Mouse (Mus musculus): Measurements from ENCODE around the gene Rrp36. TPM values are rescaled to one million over a fixed set of nuclear protein-coding genes. Genes with fewer than 3 reads are reported as not detected.

Gene Rrp36
- total RNA-seq, 4 experiments from 2014 or later, result 16.6 to 19.3 (median 17.9) TPM

- DNase-seq (ENCODE audit: low spot score in 2 of 2), result no peak
Observed at GRCm38 (mm10) chr17:46685913-46686312, 11.8 kb upstream of the Rrp36 start.

GRCm38 (mm10) chr17:46682654-46683389 lies 8.7 kb upstream of the Rrp36 start:
- DNase-seq (ENCODE audit: low spot score in 2 of 2), result no peak

GRCm38 (mm10) chr17:46681466-46682118 lies 7.4 kb upstream of the Rrp36 start:
- DNase-seq (ENCODE audit: low spot score in 2 of 2), result no peak

- peak; percentile 85 to 98 for DNase-seq (ENCODE audit: low spot score in 2 of 2)
Observed at GRCm38 (mm10) chr17:46680760-46681373, 6.7 kb upstream of the Rrp36 start, which contains the start of gene Klhdc3. TSS of gene Klhdc3 (minus strand) at chr17:46680914.

GRCm38 (mm10) chr17:46679843-46680759 lies 5.9 kb upstream of the Rrp36 start:
- no peak for DNase-seq (ENCODE audit: low spot score in 2 of 2)

GRCm38 (mm10) chr17:46678911-46679310 lies 4.8 kb upstream of the Rrp36 start:
- DNase-seq (ENCODE audit: low spot score in 2 of 2), result no peak

- DNase-seq (ENCODE audit: low spot score in 2 of 2), result no peak
Observed at GRCm38 (mm10) chr17:46678416-46678815, 4.3 kb upstream of the Rrp36 start, which contains the start of gene Mea1. TSS of gene Mea1 (plus strand) at chr17:46678793.

GRCm38 (mm10) chr17:46674530-46675283 lies 555 bp upstream of the Rrp36 start:
- DNase-seq (ENCODE audit: low spot score in 2 of 2), result no peak

GRCm38 (mm10) chr17:46669911-46670310 lies 4.2 kb downstream of the Rrp36 start:
- DNase-seq (ENCODE audit: low spot score in 2 of 2), result no peak

- DNase-seq (ENCODE audit: low spot score in 2 of 2), result no peak
Observed at GRCm38 (mm10) chr17:46667712-46668111, 6.4 kb downstream of the Rrp36 start.

GRCm38 (mm10) chr17:46662730-46663129 lies 11.4 kb downstream of the Rrp36 start:
- no peak for DNase-seq (ENCODE audit: low spot score in 2 of 2)

- DNase-seq (ENCODE audit: low spot score in 2 of 2), result no peak
Observed at GRCm38 (mm10) chr17:46661981-46662380, 12.2 kb downstream of the Rrp36 start.

- no peak for DNase-seq (ENCODE audit: low spot score in 2 of 2)
Observed at GRCm38 (mm10) chr17:46661351-46661750, 12.8 kb downstream of the Rrp36 start.

- no peak for DNase-seq (ENCODE audit: low spot score in 2 of 2)
Observed at GRCm38 (mm10) chr17:46656054-46656453, 18.1 kb downstream of the Rrp36 start.

GRCm38 (mm10) chr17:46651755-46652547 lies 22.2 kb downstream of the Rrp36 start:
- DNase-seq (ENCODE audit: low spot score in 2 of 2), result no peak

GRCm38 (mm10) chr17:46651292-46651691 lies 22.9 kb downstream of the Rrp36 start:
- DNase-seq (ENCODE audit: low spot score in 2 of 2), result no peak

GRCm38 (mm10) chr17:46650232-46651031 lies 23.7 kb downstream of the Rrp36 start, which contains the start of gene Cul7:
TSS of gene Cul7 (plus strand) at chr17:46650337.
- peak; percentile 69 to 91 for DNase-seq (ENCODE audit: low spot score in 2 of 2)

GRCm38 (mm10) chr17:46649811-46650210 lies 24.3 kb downstream of the Rrp36 start:
- no peak for DNase-seq (ENCODE audit: low spot score in 2 of 2)

GRCm38 (mm10) chr17:46648436-46648835 lies 25.7 kb downstream of the Rrp36 start:
- DNase-seq (ENCODE audit: low spot score in 2 of 2), result no peak

All from left cerebral cortex, adult 8-10 months (tissue).